Mouse (Mus musculus): ENCODE results near the gene B130006D01Rik. TPM values are rescaled to one million over a fixed set of nuclear protein-coding genes. Genes with fewer than 3 reads are reported as not detected.

The B130006D01Rik gene
- polyA plus RNA-seq, 1 experiment from 2014 or later, result 0.36 TPM

DNA sequence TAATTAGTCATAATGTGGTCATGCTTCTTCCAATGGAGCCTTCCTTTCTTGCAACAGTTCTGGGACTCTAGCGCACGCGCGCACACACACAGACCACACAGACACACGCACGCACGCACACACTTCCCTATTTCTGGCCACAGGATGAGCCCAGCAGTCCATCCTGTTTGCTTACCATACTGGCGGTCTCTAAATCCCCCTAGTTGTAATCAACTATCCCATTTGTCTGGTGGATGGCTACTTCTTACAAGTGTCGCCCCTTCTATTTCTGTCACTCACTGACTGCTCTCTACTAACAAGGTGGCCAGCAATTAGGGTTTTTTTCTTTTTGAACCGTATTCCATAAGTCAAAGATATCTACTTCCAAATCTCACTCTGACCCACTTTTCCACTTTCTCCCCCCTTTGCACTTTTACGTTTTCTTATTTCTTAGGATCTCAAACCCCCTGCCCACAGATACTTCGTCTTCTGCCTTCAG is 11.3 kb upstream of the B130006D01Rik start:
- Histone ChIP-seq H3K36me3 (ENCODE audit: control insufficient read depth, insufficient read depth, low read length) (no peaks in the 10 kb centered on the region), H3K27me3 (ENCODE audit: control insufficient read depth, insufficient read depth, low read length) (no peaks in the 10 kb centered on the region), H3K4me3 (ENCODE audit: low read depth, low read length) (peak overlapping the region; percentile 74), H3K4me2 (replicated peaks; ENCODE audit: low read depth) (peak overlapping the region; percentile 85), H3K27ac (replicated peaks) (peak overlapping the region; percentile 99), H3K4me1 (replicated peaks; ENCODE audit: control insufficient read depth, insufficient read depth) (no peaks in the 10 kb centered on the region), H3K9ac (ENCODE audit: low read length) (peak overlapping the region; percentile 96), H3K9me3 (ENCODE audit: control insufficient read depth, low read length) (no peaks in the 10 kb centered on the region)
- peak; percentile 44 for ATAC-seq (ENCODE audit: low FRiP score, low TSS enrichment)
- no peak for TF ChIP-seq CTCF (IDR thresholded peaks at IDR 0.05; ENCODE audit: low read depth)
- TF ChIP-seq EP300 (optimal IDR thresholded peaks at IDR 0.05), result no peak
- WGBS, result 13% methylated on average over 12 of the region's 12 CpGs
- peak; percentile 62 for DNase-seq (ENCODE audit: low spot score)

DNA sequence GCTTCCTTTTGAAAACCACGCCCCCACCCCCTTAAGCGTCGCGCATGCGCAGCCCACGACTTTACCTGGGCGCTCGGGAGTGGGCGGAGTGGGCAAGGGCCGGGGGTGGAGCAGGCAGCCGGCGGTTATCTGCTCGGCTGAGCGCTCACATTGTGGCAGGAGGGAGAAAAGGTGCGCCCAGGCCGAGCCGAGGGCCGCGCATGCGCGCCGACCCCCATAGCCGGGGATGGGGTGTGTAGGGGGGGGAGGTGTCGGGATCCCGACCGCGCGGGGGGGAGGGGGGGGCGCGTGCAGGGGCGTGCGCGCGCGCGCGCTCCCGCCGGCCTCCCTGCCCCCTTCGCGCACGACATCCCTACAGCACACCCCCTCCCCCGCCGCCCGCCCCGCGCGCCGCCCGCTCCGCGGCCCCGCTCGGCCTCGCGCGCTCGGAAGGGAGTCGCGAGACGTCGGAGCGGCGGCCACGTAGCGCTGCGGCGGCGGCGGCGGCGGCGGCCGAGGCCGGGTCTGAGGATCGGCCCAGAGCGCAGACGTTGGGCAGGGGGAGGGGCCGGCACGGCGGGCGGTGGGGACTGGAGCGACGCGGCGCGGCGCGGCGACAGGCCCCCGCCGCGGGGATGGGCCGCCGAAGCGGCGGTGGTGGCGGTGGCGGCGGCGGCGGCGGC is 10.7 kb upstream of the B130006D01Rik start, which contains the start of gene Zfp652:
Gene Zfp652 (plus strand): TSS at position 111 of the 662 bp plus-strand sequence.
- no peak for TF ChIP-seq CTCF (IDR thresholded peaks at IDR 0.05; ENCODE audit: low read depth)
- no peak for TF ChIP-seq EP300 (optimal IDR thresholded peaks at IDR 0.05)
- H3K4me2 ChIP-seq (replicated peaks; ENCODE audit: low read depth), result peak within 1 kb of the TSS; percentile 85

DNA sequence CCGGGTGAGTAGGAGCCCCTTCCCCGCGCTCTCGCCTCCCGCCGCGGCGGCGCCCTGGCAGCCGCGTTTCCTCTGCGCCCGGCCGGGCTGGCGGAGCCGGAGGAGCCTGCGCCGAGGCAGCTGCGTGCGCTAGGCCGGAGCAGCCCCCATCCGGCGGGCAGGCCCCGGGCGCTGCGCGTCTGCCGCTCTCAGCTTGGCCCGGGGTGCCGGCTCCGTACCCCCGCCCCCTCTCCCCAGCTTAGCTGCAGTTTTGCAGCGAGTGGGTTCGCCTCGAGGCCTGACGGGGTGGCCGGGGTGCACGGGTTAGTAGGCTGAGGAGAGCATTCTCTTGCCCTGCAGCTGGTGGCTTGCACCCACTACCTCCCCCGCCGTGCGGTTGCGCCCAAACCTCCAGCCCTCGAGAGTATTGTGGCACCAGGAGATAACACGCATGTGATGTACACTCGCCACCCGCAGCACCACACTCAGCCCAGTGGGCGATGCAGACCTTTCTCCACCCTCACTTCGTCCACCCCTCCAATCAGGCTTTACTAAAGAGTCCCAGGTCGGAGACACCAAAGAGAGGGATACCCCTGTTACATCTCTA is 10.1 kb upstream of the B130006D01Rik start:
- Histone ChIP-seq H3K36me3 (ENCODE audit: control insufficient read depth, insufficient read depth, low read length) (no peaks in the 10 kb centered on the region), H3K9me3 (ENCODE audit: control insufficient read depth, low read length) (no peaks in the 10 kb centered on the region), H3K4me3 (ENCODE audit: low read depth, low read length) (peak overlapping the region; percentile 74), H3K27ac (replicated peaks) (peak overlapping the region; percentile 99), H3K4me2 (replicated peaks; ENCODE audit: low read depth) (peak overlapping the region; percentile 85), H3K4me1 (replicated peaks; ENCODE audit: control insufficient read depth, insufficient read depth) (no peaks in the 10 kb centered on the region), H3K27me3 (ENCODE audit: control insufficient read depth, insufficient read depth, low read length) (no peaks in the 10 kb centered on the region), H3K9ac (ENCODE audit: low read length) (peak overlapping the region; percentile 96)
- TF ChIP-seq CTCF (IDR thresholded peaks at IDR 0.05; ENCODE audit: low read depth) (no peak), EP300 (optimal IDR thresholded peaks at IDR 0.05) (no peak)
- DNase-seq (ENCODE audit: low spot score), result peak; percentile 59
- ATAC-seq (ENCODE audit: low FRiP score, low TSS enrichment), result peak; percentile 56
- WGBS, result 0% methylated on average over 33 of the region's 49 CpGs

More for the DNA sequence above, 10.7 kb upstream of the B130006D01Rik start, which contains the start of gene Zfp652:
- Histone ChIP-seq H3K9me3 (ENCODE audit: control insufficient read depth, low read length) (no peaks in the 10 kb centered on the region), H3K4me1 (replicated peaks; ENCODE audit: control insufficient read depth, insufficient read depth) (no peaks in the 10 kb centered on the region), H3K27me3 (ENCODE audit: control insufficient read depth, insufficient read depth, low read length) (no peaks in the 10 kb centered on the region), H3K4me3 (ENCODE audit: low read depth, low read length) (peak within 1 kb of the TSS; percentile 74), H3K9ac (ENCODE audit: low read length) (peak within 1 kb of the TSS; percentile 96), H3K27ac (replicated peaks) (peak within 1 kb of the TSS; percentile 99), H3K36me3 (ENCODE audit: control insufficient read depth, insufficient read depth, low read length) (no peaks in the 10 kb centered on the region)
- WGBS, result under 1% methylated on average over 34 of the region's 103 CpGs
- DNase-seq (ENCODE audit: low spot score), result peak; percentile 96
- ATAC-seq (ENCODE audit: low FRiP score, low TSS enrichment), result peak; percentile 92

DNA sequence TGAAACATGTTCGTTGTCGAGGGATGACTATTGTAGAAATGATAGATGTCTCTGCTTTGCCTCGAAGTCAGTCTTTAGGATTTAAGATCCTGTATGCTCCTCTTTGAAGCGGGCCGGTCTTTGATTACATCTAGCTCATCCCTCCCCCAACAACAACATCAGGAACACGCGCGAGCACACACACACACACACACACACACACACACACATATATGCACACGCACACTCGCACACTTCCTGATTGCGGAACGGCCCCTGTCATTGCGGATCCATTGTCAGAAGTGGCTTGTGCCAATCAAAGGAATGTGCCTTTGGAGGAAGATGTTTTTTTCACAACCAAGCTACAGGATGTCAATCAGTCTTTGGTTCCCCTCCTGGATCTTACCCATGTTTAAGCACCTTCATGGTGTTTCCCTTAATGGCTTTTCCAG is 9.6 kb upstream of the B130006D01Rik start:
- ATAC-seq (ENCODE audit: low FRiP score, low TSS enrichment) (no peak), DNase-seq (ENCODE audit: low spot score) (peak; percentile 29)
- Histone ChIP-seq H3K27ac (replicated peaks) (peak overlapping the region; percentile 99), H3K4me3 (ENCODE audit: low read depth, low read length) (peak overlapping the region; percentile 74), H3K4me1 (replicated peaks; ENCODE audit: control insufficient read depth, insufficient read depth) (no peaks in the 10 kb centered on the region), H3K9me3 (ENCODE audit: control insufficient read depth, low read length) (no peaks in the 10 kb centered on the region), H3K36me3 (ENCODE audit: control insufficient read depth, insufficient read depth, low read length) (no peaks in the 10 kb centered on the region), H3K27me3 (ENCODE audit: control insufficient read depth, insufficient read depth, low read length) (no peaks in the 10 kb centered on the region), H3K4me2 (replicated peaks; ENCODE audit: low read depth) (peak overlapping the region; percentile 85), H3K9ac (ENCODE audit: low read length) (peak overlapping the region; percentile 96)
- TF ChIP-seq EP300 (optimal IDR thresholded peaks at IDR 0.05), result no peak
- TF ChIP-seq CTCF (IDR thresholded peaks at IDR 0.05; ENCODE audit: low read depth), result no peak
- under 1% methylated on average over 13 of the region's 13 CpGs for WGBS

DNA sequence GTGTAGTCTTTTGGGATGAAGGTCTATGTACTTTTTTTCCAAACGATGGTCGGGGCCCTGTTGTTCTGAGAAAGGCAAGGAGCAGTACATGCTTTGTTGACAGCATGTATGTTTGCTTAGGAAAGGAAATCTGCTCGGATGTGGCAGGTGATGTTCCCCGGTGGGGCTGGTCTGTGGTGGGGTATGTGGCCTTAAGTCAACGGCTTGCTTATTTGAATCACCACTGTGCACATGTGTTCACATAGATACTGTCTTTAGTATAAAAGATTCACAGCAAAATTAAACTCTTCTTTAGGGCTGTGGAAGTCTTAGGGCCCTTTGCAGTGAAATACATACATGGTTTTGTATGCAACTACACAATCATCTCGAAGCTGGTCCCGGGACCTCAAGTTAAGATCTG is 9.0 kb upstream of the B130006D01Rik start:
- WGBS, result 21% methylated on average over 7 of the region's 7 CpGs
- H3K27ac ChIP-seq (replicated peaks), result no peak overlapping the region
- H3K4me3 ChIP-seq (ENCODE audit: low read depth, low read length), result peak overlapping the region; percentile 74
- H3K4me1 ChIP-seq (replicated peaks; ENCODE audit: control insufficient read depth, insufficient read depth), result no peaks in the 10 kb centered on the region
- H3K9me3 ChIP-seq (ENCODE audit: control insufficient read depth, low read length), result no peaks in the 10 kb centered on the region
- no peaks in the 10 kb centered on the region for H3K36me3 ChIP-seq (ENCODE audit: control insufficient read depth, insufficient read depth, low read length)
- no peak for TF ChIP-seq CTCF (IDR thresholded peaks at IDR 0.05; ENCODE audit: low read depth)
- TF ChIP-seq EP300 (optimal IDR thresholded peaks at IDR 0.05), result no peak
- ATAC-seq (ENCODE audit: low FRiP score, low TSS enrichment) (no peak), DNase-seq (ENCODE audit: low spot score) (no peak)
- H3K27me3 ChIP-seq (ENCODE audit: control insufficient read depth, insufficient read depth, low read length), result no peaks in the 10 kb centered on the region
- H3K4me2 ChIP-seq (replicated peaks; ENCODE audit: low read depth), result peak overlapping the region; percentile 85
- peak overlapping the region; percentile 96 for H3K9ac ChIP-seq (ENCODE audit: low read length)

DNA sequence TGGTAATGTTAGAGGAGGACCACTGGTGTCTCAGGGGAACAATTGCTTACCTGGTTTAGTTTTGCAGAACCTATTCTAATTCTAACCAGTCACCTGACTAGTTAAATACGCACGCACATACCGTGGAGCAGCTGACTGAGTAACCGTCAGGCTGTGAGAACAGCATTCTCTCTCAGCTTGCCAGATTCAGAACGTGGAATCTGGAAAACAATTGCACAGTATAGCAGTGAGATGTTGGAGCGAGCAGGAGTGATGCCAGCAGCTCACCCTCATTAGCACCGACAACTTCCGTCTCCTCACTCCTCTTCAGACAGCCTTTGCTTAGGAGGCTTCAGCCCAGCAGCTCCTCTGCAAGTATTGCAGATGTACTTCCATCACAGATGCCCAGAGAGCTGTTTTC is 7.3 kb upstream of the B130006D01Rik start:
- no peak for ATAC-seq (ENCODE audit: low FRiP score, low TSS enrichment)
- Histone ChIP-seq H3K9me3 (ENCODE audit: control insufficient read depth, low read length) (no peaks in the 10 kb centered on the region), H3K4me2 (replicated peaks; ENCODE audit: low read depth) (no peak overlapping the region), H3K36me3 (ENCODE audit: control insufficient read depth, insufficient read depth, low read length) (no peaks in the 10 kb centered on the region), H3K4me3 (ENCODE audit: low read depth, low read length) (no peak overlapping the region), H3K4me1 (replicated peaks; ENCODE audit: control insufficient read depth, insufficient read depth) (no peaks in the 10 kb centered on the region), H3K27ac (replicated peaks) (no peak overlapping the region), H3K27me3 (ENCODE audit: control insufficient read depth, insufficient read depth, low read length) (no peaks in the 10 kb centered on the region), H3K9ac (ENCODE audit: low read length) (no peak overlapping the region)
- no peak for TF ChIP-seq CTCF (IDR thresholded peaks at IDR 0.05; ENCODE audit: low read depth)
- TF ChIP-seq EP300 (optimal IDR thresholded peaks at IDR 0.05), result no peak
- no peak for DNase-seq (ENCODE audit: low spot score)
- WGBS, result 58% methylated on average over 8 of the region's 8 CpGs

Data from stomach, postnatal 0 days (tissue).